Mouse (Mus musculus) gastrocnemius, postnatal 4 days (tissue): ENCODE measurements around the gene Tomm34. TPM values are rescaled to one million over a fixed set of nuclear protein-coding genes. Genes with fewer than 3 reads are reported as not detected.
"Not testable (repeated sequence)": the region's sequence is repeated elsewhere in the genome, so short reads cannot be mapped to it uniquely, and the experiment has no call there.

ENCODE experiments used
- DNase-seq, 2 experiments: peaks; one replicate each; pipeline ENCODE4 v3.0.0; 2021 to 2022; ENCODE audit warnings: low spot score in 2 of 2, mixed read lengths in 2 of 2
- total RNA-seq, 2 experiments: library from RNA; stranded (reverse); gene quantifications; 2 replicates each; pipeline ENCODE4 v1.2.3; 2021

Tomm34 gene
- total RNA-seq, 2 experiments from 2014 or later: 25.2 to 25.4 TPM

GRCm38 (mm10) chr2:164079488-164079887 lies 8.5 kb upstream of the Tomm34 start:
- no peak for DNase-seq

- no peak for DNase-seq
Measured at GRCm38 (mm10) chr2:164077875-164078274, 6.9 kb upstream of the Tomm34 start.

GRCm38 (mm10) chr2:164076874-164077425 lies 6.0 kb upstream of the Tomm34 start:
- DNase-seq: no peak

DNA sequence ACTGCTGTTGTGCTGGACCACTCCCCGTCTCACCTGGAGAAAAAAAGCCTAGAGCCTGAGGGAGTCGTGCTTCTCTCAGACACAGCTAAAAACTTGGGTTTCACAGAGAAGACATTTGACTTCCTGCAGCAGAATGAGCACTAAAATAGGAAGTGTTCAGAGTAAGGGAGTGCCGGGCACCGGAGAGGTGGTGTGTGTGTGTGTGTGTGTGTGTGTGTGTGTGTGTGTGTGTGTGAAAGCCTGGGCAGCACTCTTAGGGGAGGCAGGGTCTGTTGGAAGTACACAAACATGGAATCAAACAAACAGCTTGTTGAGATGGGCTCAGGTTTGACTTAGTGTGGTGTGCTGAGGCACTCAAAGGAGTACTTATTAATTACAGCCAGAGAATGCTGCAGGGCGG lies 4.1 kb upstream of the Tomm34 start:
- DNase-seq: no peak

GRCm38 (mm10) chr2:164073918-164074578 lies 3.1 kb upstream of the Tomm34 start:
- peak; percentile 95 to 98 for DNase-seq

- DNase-seq: no peak
Measured at GRCm38 (mm10) chr2:164073120-164073519, 2.2 kb upstream of the Tomm34 start.

GRCm38 (mm10) chr2:164072109-164072508 lies 1.1 kb upstream of the Tomm34 start:
- DNase-seq: no peak

DNA sequence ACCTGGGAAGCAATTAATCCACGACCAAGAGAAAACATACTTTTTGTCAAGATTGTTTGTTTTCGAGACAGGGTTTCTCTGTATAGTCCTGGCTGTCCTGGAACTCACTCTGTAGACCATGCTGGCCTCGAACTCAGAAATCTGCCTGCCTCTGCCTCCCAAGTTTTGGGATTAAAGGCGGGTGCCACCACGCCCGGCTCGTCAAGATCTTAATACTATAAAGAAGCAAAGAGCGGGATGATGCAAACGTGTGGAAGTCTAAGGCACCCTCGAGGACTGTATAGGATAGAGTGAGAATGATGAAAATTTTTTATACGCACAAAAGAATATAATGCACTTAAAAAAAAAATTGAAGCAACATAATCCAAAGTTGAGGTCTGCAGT lies 460 bp upstream of the Tomm34 start:
- not testable (repeated sequence) for DNase-seq

- DNase-seq: no peak
Measured at GRCm38 (mm10) chr2:164070142-164070764, 716 bp downstream of the Tomm34 start, which contains the start of gene Stk4. Gene Stk4 (plus strand): TSS chr2:164070322.

DNA sequence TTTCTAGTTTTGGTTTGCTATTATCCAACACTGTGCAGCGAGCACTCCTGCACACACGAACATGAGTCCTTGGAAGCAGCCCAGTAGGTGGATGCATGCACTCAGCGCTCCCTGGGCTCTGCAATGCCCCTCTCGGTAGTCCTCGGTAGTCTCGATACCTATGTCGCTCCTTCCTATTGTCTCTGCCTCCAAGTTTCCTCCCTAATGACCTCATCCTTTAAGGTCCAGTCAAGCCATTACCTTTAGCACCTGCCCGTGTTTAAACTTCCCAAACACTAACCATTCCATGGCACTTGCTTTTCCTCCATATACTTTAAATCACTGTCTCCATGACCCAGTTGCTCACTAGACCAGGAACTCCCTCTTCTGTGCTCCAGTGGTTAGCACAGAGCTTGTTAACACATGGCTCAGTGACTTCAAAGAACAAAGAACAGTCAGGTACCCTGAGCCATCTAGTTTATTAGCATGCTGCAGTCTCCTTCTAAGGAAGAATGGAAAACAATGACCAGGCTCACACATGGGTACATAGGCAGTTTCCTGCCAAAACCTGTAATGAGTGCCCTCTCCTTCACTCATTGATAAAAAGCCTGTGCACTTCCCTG lies 11.2 kb downstream of the Tomm34 start:
- DNase-seq: no peak

DNA sequence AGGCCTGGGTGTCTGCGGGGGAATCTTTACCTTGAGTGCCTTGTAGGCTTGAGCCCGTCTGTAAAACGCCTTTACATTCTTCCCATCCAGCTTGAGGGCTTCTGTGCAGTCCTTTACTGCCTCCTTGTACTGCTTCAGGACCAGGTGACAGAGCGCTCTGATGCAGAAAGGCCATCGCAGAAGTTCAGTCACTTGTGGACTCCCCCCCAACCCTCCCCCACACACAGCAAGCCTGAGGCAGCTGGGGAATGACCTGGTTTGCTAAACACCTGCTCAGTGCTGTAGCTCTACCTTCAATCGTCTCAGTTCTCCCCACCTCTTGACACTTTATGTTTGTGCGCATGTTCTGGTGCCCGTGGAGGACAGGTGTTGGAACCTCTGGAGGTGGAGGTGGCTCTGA lies 16.3 kb downstream of the Tomm34 start:
- no peak for DNase-seq

DNA sequence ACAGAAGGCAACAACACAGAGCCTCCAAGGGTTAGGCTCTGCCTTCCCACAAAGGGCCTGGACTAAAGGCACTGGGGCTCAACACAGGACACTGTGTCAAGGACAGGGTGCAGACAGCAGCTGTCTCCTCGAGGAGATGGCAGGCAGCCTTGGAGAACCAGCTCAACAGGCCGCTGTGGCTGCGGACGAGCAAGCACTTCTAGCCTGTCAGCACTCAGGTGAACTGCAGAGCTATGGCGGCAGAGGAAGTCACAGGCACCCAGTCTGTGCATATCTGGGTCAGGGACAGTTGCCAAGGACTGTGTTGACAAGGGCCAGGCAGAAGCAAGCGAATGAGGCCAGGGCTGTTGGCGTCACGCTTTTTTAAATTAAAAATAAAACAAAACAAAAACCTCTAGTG lies 17.2 kb downstream of the Tomm34 start:
- no peak for DNase-seq

GRCm38 (mm10) chr2:164047197-164047690 lies 23.7 kb downstream of the Tomm34 start:
- DNase-seq: no peak

GRCm38 (mm10) chr2:164041523-164041922 lies 29.4 kb downstream of the Tomm34 start:
- no peak for DNase-seq

- no peak for DNase-seq
Measured at GRCm38 (mm10) chr2:164040949-164041348, 30.0 kb downstream of the Tomm34 start.

DNA sequence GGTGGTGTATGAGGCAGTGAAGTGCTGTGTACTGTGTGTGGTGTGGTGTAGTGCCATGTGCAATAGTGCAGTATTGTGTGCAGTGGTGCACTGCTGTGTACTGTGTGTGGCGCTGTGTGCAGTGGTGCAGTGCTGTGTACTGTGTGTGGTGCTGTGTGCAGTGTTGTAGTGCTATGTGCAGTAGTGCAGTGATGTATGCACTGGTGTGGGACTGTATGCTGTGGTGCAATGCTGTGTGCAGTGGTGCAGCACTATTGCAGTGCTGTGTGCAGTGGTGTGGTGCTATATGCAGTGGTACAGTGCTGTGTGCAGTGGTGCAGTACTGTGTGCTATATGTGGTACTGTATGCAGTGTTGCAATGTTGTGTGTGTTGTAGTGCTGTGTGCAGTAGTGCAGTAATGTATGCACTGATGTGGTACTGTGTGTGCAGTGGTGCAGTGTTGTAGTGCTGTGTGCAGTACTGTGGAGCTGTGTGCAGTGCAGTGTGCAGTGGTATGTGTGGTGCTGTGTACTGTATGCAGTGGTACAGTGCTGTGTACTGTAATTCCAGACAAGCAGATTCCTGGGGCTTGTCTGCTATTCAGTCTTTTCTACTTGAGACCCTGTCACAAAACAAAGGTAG lies 32.5 kb downstream of the Tomm34 start:
- DNase-seq: no peak

- peak in 1 of 2 experiments; percentile 67 for DNase-seq
Measured at GRCm38 (mm10) chr2:164036520-164037019, 34.4 kb downstream of the Tomm34 start.

GRCm38 (mm10) chr2:164032973-164033372 lies 38.0 kb downstream of the Tomm34 start:
- no peak for DNase-seq

DNA sequence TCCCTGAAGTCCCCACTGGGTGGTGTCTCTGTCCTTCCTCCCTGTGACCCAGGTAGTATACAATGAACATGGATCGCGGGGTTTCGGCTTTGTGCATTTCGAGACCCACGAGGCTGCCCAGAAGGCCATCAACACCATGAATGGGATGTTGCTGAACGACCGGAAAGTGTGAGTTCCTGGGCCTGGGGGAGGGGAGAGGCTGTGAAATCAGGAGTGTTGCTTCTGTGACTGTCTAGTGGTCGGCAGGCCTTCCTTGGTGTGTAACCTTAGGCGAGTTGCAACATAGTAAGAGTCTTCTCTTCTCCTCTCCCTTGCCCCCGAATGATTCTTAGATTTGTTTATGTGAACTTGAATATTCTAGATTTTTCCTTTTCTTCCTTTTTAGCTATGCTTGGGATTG lies 39.8 kb downstream of the Tomm34 start:
- DNase-seq: no peak

DNA sequence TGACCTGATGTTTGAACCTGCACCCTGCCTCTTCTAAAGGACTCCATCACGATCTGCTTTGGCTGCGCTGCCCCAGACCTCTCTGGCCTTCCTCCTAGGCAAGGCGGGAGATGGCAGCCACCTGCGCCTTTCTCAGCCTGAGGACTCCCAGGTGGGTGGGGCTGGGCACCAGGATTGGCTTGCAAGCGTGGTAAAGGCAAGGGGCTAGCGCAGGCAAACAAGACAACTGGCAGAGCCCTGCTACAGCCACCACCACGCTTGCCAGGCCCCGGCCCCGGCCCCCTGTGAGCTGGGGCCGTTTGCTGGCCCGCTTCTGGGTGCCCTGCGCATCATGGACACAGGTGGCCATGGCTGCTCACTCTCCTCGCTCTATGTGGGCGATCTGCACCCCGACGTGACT lies 45.8 kb downstream of the Tomm34 start, which contains the start of gene Pabpc1l:
Pabpc1l (plus strand) TSS at position 301 of the 400 bp plus-strand sequence.
- DNase-seq: no peak

DNA sequence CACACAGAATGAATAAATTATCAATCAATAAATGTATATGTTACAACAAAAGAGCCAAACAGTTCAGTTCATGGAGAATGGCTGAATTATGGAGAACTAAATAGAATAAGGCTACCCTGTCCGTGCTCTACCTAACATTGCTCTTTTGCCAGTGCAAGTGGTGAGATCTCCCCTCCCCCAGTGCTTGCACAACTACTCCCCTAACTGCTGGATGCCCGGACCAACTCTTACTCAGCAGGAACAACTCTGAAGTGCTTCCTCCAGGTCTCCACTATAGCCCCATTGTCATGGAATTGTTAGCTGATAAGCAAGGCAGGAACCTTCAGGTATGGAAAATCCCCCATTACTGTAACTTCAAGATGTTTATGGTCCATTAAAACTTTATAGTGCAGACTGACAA lies 48.9 kb downstream of the Tomm34 start:
- DNase-seq: no peak
